Mouse (Mus musculus) CH12.LX (cell line): Measurements from ENCODE around the gene Wnt3a.

Experiments
- CHD1 ChIP-seq: IDR thresholded peaks from 2 replicates; pipeline ENCODE4 v1.6.1; 2012; ENCODE audit warnings: low read depth, low read length, improper control_type of control experiment, inconsistent platforms
- CTCF ChIP-seq, 2 experiments: IDR thresholded peaks in 1 of 2; conservative IDR thresholded peaks in 1 of 2; 2 replicates each; pipeline ENCODE4 v1.5.1; 2011 to 2012; ENCODE audit warnings: low read depth in 2 of 2, low read length in 2 of 2, improper control_type of control experiment in 1 of 2, inconsistent platforms in 1 of 2, mild to moderate bottlenecking in 1 of 2, moderate library complexity in 1 of 2
- EP300 ChIP-seq: IDR thresholded peaks from 2 replicates; pipeline ENCODE4 v1.6.1; 2011; ENCODE audit warnings: low read length, improper control_type of control experiment
- MAFK ChIP-seq: IDR thresholded peaks from 2 replicates; pipeline ENCODE4 v1.6.1; 2011; ENCODE audit warnings: low read length, improper control_type of control experiment; ENCODE audit not compliant: insufficient replicate concordance
- MAX ChIP-seq: IDR thresholded peaks from 2 replicates; pipeline ENCODE4 v1.6.1; 2011; ENCODE audit warnings: low read length, improper control_type of control experiment
- POLR2A ChIP-seq: IDR thresholded peaks from 2 replicates; pipeline ENCODE4 v1.6.1; 2011; ENCODE audit warnings: low read depth, mild to moderate bottlenecking, improper control_type of control experiment, low read length
- ZKSCAN1 ChIP-seq: IDR thresholded peaks from 2 replicates; pipeline ENCODE4 v1.6.1; 2012; ENCODE audit warnings: low read depth, inconsistent platforms, low read length, improper control_type of control experiment, borderline replicate concordance
- ZNF384 ChIP-seq: IDR thresholded peaks from 2 replicates; pipeline ENCODE4 v1.6.1; 2012; ENCODE audit warnings: low read depth, low read length, improper control_type of control experiment, inconsistent platforms

- TF ChIP-seq CTCF (conservative IDR thresholded peaks at IDR 0.05 in 1 of 2, IDR thresholded peaks at IDR 0.05 in 1 of 2; ENCODE audit: low read depth in 2 of 2, low read length in 2 of 2) (no peak), CHD1 (no peak), ZKSCAN1 (no peak), POLR2A (no peak), EP300 (no peak), MAX (no peak), MAFK (no peak), ZNF384 (no peak)
These were observed 89.1 kb downstream of the Wnt3a start for GRCm38 (mm10) chr11:59201216-59202002.
